Mouse (Mus musculus) lung, postnatal 4 days (tissue): ENCODE measurements around the gene Olfr159.

Source experiments
- DNase-seq, 2 experiments: peaks; one replicate each; pipeline ENCODE4 v3.0.0; 2021

Gene Olfr159

GRCm38 (mm10) chr4:43729126-43729525 is 41.7 kb downstream of the Olfr159 start:
- DNase-seq, result no peak

DNA sequence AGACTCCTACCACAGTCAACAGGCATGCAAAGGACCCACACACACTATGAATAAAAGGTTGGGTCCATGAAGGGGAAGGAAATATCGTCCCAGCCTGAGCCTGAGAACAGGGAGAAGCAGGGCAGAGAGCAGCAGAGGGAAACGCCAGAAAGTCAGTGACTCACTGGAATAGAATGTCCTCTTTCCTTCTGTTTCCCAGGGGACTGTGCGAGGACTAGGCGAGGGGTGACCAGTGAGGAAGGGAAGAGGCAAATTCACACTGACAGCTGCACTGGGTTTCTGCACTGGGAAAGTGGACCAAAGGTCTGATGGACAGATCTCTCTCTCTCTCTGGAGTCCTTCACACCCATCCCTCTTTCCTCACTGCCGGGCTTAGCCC is 42.2 kb downstream of the Olfr159 start:
- DNase-seq, result peak; percentile 64 to 74

DNA sequence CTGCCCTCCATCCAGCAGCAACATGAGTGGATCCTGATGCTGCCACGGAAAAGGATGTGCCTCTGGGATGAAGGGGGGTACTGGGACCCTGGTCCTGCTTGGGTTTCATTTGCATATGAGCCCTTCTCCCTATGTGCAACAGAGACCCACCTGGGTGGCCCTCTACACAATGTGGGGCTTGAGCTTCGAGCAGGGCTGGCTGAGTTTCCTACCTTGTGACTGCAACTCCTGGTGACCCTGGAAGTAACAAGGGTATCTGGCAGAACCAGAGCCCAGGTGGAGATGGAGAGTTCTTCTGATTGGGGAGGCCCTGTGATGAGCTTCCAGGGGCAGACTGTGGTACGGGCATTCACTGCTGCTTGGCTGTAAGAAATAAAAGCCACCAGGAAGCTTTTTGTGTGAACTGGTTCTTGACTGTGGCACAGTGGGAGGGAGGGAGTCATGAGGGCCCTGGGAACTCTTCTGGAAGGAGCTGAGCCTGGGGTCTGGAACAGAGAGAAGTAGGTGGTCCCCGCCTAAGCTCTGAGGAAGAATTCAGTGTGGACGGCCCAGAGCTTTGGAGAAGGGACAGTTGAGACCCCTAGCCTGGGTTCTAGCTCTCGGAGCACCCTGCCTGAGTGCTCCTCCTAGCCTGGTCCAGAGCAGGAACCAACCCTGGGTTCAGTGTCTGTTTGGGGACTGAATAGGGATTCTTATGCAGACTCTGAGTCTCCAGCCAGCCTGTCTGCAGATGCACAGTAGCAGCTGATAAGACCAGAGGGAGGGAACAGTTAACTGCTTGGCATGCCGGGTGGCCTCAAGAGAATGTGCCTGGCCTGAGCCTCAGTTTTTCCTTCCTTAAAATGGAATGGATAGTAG is 42.9 kb downstream of the Olfr159 start:
- DNase-seq, result peak in 1 of 2 experiments; percentile 45

DNA sequence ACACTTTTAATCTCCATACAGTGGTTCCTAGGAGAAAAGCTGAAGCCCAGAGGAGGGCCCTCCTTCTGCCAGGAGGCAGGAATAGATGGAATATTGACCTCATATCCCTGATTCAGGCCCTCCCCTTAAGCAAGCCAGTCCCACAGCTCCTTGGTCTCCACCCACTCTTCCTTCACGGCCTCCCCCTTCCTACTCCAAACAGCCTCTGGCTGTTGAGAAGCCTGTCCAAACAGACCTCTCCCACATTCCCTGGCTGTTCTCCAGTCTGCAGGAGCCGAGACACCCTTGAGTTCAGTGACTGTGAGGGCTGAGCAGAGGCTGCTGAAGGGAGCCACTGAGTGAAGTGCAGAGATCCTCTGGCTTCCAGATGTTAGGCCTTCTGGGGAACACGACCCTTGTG is 43.8 kb downstream of the Olfr159 start, which contains the start of gene Hrct1:
Gene Hrct1 (plus strand): TSS at position 194 of the 400 bp plus-strand sequence.
- peak; percentile 87 to 93 for DNase-seq

DNA sequence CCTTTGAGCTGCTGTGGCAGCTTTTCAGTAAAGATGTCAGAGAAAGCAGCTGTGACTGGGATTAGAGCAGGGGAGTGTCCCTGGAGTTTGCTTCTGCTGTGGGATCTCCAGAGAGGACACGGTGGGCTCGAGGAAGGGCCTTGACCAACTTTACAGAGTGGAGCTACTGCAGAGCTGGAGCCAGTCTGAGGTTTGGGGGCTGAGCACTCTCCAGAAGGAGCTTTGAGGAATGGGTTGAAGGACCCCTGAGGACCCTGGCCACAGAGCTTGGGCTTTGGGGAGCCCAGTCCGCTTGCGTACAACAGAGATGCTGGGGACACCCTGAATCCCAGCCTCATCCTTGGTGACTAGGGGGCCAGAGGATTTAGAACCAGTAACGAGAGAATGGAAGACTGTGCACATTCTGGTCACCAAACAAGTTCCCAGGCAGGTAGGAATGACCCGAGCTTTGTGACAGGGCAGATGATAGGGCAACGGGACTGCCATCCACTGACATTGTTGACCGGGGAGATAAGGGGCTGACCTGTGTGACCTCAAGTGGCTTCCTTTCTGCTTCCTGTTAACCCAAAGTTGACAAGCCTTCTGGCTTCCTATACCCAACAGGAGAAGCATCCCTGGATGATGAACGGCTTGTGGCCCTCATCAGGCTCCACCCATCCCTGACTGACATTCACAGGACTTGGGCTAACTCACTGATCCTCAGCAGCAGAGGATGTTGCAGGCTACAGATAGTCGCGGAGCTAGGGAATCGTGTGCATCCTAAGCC is 44.4 kb downstream of the Olfr159 start:
- peak in 1 of 2 experiments; percentile 4 for DNase-seq

- DNase-seq, result peak in 1 of 2 experiments; percentile 71
Observed at GRCm38 (mm10) chr4:43724764-43725163, 46.0 kb downstream of the Olfr159 start.

DNA sequence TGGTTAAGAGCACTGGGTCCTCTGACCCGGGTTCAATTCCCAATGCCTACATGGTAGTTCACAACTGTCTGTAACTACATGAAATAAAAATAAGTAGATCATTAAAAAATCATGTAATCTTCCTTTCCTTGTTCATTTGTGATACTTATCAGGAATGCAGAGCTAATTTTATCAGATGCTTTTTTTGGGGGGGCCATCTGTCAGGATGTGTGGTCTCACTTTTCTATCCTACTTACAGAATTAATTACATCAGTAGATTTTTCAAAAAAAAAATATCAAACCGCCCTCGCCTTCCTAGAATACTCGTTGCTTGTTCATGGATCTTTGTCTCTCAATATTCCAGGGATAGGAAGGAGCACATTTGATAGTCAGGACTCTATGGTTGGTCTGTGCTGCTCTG is 48.6 kb downstream of the Olfr159 start:
- DNase-seq, result no peak

DNA sequence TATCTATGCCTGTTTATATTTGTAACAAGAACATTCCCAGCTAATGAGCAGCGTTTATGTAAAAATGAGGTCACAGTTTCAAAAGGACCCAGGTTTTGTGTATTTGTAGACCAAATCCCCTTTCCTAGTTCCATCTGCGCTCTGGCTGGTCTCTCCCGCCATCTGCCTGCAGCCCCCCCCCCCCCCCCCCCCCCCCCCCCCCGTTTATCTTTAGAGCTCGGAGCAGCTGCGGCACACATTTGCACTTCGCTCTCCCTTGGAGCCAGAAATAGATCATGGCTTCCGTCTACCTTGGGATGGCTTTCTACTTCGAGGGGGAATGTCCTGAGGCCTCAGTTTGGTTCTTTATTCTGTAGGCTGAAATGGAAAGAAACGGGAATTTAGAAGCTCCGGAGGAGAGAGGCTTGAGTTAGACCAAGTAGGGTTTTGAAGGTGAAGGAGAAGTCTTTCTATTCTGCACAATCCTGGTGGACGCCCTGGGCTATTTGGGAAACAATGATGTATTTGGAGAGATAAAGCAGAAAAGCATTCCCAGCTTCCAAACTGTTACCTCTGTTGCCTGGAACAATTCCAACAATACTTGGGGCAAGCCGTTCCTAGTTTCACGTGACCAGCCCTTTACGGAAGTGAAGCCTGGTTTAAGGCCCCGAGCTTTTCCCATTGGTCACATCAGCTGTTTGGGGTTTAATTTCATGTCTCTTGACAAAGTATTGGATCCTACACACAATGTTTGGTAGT is 50.1 kb downstream of the Olfr159 start:
- no peak for DNase-seq
